Mouse (Mus musculus) A20 (cell line): Measurements from ENCODE around the gene Ngly1.
"Not testable (repeated sequence)": the region's sequence is repeated elsewhere in the genome, so short reads cannot be mapped to it uniquely, and the experiment has no call there.

Source experiments
- DNase-seq: peaks from one replicate; pipeline ENCODE4 v3.0.0-alpha.2; 2011; ENCODE audit warnings: low read depth, low spot score

Ngly1 gene

DNA sequence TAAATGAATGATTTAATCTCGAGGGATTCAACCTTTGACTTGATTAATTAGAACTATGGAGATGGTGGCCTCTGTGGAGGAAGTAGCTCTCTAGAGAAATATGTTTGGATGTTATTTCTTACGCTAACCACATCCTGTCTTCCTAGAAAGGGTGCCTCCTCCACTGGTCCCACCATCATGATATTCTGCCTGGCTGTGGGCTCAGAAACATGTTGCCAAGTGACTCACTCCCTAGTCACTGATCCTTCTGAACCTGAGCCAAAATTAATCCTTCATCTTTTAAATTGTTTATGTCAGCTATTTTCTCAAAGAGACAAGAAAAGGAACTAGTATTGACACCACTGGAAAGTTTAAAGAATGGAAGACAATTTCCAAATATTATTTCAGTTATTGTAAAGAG is 7.1 kb downstream of the Ngly1 start:
- no peak for DNase-seq

DNA sequence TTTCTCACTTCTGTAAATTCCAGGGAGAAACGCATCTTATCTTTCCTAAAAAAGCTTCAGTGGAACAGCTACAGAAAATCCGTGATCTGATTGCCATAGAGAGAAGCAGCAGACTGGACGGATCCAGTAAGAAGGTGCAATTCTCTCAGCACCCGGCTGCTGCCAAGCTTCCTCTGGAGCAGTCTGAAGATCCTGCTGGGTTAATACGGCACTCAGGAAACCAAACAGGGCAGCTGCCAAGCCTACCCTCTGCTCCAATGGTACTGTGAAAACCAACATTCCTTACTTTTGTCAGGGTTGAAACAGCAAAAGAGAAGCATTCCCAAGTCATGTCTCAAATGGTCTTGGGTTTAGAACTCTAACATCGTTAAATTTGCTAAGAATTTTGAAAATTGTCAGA is 11.5 kb downstream of the Ngly1 start:
- no peak for DNase-seq

DNA sequence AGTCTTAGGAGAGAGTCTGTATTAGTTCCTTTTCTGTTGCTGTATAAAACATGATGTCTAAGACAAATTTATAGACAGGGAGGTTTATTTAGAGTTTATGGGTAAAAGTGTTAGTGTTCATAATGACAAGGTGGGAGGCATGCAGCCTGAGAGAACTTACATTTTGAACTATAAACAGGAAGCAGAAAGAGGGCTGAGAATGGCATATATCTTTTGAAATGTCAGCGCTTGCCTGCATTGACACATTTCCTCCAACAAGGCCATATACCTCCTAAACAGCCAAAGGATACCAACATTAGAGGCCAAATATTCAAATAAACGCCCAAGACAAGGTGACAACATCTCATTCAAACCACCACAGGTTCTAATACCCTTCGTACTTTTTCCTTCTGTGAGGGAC is 12.8 kb downstream of the Ngly1 start:
- no peak for DNase-seq

DNA sequence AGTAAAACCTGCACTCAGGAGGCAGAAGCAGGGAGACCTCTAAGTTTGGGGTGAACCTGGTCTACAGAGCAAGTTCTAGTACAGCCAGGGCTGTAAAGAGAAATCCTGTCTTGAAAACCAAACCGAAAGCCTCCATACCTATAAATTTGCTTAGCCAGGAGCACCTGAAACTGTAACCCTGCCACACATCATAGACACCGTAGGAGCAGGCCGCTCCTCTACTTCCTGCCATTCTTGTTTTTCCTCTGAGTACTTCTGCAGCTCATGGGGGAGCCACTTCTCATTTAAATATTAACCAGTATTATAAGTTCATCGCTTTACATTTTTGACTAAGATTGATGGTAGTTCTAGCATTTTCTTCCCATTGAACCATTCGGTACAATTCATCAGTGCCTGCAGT is 17.9 kb downstream of the Ngly1 start:
- no peak for DNase-seq

DNA sequence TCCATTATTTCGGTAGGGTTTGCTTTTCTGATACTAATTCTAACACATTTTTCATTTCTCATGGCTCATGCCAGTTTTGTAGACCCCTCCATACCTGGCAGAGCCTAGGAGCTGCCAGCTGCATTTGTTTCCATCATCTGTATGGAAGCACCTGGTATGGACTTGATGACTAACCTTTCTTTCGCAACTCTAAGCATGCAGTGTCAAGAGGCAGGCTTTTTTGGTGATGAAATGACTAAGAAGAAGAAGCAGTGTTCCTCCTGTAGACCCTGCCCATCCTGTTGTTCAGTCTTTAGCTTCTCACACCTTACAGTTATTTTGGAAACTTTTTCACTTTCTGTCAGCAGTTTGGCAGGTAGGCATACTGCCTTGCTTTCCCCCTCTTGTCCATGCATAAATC is 20.7 kb downstream of the Ngly1 start:
- no peak for DNase-seq

DNA sequence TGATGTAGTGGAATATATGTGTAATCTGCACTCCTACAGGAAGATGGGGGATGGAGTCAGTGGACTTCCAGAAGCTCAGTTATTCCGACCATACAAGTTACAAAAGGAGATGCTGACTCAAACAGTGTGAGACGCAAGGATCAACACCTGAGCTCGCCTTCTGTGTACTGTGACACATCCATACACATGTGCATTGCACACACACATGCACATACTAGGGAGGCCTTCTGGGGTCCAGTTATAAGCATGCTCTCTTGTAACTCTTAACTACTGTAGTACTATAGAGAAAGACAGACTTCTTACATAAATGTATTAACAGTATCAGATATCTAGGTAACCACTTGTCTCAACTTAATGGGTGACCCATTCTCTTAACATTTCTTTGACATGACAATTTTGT is 24.6 kb downstream of the Ngly1 start:
- no peak for DNase-seq

DNA sequence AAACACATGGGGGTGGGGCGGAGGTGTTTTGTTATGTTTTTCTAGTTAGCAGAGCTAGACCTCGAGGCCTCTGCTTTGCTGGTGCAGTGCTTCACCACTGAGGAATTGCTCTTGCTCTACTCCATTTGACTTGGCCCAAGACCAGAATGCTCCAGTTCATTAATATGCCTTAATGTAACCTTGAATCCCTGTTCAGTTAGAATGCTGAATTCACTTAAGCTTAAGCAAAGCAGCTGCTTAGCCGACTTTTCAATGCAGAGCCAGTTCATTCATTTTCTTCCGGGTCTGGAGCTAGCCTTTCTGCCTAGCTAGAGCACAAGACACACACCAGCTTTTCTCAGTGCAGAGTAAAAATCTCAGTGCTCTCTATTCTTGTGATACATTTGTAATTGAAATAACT is 30.1 kb downstream of the Ngly1 start:
- no peak for DNase-seq

DNA sequence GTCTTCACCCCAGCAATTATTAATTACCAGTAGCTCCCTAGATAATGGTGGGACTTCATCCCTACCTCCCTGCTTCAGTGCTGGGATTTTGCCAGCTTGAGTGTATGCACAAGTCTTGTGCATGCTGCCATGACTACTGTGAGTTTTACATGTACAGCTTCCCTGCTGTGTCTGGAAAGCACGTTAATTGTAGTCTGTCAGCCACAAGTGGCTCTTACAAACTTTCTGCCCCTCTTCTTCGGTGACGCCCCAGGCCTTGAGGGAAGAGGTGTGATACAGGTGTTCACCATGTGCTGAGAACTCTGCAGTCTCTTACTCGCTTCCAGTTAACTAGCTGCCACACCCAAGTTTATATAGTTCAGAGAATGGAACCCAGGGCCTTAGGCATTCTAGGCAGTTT is 34.9 kb downstream of the Ngly1 start:
- no peak for DNase-seq

DNA sequence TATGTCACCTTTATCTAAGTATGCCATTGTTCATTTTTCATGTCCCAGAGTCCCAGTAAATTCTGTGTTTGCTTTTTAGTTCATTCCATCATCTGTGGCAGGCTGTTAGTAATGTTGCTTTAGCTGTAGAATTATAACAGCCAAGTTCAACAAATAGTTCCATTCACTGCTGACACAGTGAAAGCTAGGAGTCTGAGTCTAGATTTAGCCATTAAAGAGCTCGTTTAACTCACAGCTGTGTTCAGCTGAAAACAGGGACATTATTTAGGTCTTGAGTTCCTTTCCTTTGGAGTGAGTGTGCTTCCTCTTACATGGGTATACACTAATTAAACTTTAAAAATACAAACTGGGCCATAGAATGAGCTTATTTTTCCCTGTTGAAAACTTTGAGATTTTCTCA is 43.3 kb downstream of the Ngly1 start:
- no peak for DNase-seq

DNA sequence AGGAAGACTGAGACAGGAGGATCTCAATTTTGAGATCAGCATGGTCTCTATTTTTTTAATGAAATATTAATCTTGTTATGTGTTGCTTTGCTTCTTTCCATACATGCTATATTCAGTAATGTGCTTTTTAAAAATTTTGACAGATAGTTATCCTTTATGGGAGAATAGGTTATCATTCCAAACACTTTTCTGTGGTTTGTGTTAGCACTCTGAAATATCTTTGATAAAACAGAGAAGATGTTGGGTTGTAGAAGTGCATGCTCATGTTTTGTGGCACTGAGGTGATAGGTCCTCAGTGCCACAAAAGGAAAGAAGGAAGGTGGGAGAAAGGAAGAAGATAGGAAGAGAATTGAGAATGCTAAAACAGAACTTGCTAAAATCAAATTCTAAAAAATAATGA is 43.9 kb downstream of the Ngly1 start:
- DNase-seq, result no peak

DNA sequence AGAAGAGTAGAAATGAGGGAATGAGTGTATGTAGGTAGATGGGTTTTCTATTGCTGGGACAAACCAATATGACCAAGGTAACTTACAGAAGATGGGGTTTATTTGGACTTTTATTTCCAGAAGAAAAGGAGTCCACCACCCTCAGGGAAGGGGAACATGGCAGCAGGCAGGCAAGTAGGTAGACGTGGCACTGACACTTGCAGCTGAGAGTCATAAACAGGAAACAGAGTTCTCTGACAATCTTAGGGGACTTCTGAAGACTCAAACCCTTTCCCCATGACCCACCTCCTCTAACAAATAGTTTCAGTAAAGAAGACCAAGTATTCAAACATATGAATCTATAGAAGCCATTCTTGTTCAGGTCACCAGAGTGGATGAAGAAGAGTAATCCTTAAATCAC is 44.8 kb downstream of the Ngly1 start:
- no peak for DNase-seq

DNA sequence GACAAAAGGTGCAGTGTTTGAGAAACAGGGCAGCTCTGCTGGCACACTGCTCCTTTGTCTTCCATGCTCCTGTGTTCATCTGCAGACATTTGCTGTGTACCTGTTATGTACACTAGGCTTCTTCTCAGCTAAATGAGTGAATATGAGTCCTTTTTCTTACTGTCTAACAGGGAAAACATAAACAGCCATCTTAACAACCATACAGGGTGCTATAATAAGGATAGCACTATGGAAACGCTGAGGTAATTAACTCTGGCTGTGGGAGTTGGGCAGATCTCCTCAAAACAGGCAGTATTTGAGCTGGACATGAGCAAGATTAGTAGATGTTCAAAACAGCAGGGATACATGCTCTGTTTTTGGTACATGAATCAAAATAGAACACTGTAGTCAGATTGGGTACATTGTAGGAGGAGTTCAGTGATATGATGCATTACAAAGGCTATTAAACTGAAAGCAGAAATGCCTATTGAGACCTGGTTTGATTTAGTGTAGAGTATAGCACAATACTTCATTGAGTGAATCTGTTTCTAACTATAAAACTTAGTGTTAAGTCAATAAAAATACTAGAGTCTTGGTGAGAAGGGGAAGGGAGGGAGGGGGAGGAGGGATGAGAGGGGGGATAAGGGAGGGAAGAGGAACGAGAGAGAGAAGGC is 47.9 kb downstream of the Ngly1 start:
- DNase-seq, result no peak

DNA sequence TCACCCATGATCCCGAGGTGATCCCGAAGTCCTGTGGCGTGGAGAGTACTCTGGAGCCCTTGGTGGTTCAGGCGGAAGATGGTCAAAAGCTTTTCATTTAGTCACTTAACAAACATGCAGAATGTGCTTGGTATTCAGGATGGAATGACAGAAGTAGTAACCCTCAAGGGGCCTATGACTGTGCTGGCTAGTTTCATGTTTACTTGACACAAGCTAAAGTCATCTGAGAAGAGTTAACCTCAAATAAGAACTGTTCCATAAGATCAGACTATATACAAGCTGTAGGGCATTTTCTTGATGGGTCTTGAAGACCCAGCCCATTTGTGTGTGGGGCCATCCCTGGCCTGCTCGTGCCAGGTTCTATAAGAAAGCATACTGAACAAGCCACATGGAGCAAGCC is 52.7 kb downstream of the Ngly1 start:
- peak; percentile 41 for DNase-seq

DNA sequence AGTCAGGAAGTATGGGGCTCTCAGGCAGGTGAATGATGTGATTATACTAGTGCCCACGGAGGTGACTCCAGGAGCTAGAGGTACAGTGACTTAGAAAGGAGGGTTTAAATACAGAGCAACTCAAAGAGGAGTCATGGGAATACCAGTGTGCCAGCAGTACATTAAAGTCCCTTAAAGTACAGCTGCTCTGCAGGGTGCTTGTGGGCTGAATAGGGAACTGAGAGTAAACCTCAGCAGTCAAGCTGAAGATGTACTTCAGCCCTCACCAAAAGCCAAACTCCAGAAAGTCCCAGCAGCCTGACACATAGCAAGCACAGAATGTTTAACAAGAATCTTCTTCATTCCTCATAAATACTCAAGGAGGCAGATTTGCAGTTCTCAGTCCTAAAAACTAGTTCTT is 53.6 kb downstream of the Ngly1 start:
- peak; percentile 83 for DNase-seq

DNA sequence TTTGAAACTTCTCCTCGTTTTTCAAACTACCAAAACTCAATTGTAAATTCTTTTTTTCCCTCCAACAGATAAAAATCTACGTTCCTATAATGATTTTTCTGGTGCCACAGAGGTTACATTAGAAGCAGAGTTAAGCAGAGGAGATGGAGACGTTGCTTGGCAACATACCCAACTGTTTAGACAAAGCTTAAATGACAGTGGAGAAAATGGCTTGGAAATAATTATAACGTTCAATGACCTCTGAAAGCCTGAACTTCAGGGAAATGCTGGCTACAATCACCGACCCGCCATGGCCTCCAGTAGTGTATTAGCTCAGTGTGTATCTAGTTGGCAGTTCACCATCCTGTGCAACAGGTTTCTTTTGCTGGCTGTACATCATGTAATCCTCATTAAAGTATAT is 61.7 kb downstream of the Ngly1 start:
- no peak for DNase-seq

DNA sequence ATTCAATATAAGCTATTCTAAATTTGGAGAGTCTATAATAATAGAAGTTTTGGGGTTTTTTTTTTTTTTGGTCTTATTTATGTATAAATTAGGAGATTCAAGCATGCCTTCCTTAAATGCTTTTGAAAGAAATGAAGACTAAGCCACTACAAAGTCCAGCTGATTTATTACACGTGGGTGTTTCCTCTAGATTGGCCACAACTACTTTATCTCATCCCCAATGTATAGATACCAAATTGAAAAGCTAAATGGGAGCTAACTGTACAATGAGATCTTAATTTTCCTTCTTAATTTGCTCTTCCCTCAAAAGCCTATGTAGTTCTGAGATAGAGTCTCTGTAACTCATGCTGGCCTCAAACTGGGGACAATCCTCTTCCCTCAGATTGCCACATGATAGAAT is 63.5 kb downstream of the Ngly1 start:
- DNase-seq, result no peak

DNA sequence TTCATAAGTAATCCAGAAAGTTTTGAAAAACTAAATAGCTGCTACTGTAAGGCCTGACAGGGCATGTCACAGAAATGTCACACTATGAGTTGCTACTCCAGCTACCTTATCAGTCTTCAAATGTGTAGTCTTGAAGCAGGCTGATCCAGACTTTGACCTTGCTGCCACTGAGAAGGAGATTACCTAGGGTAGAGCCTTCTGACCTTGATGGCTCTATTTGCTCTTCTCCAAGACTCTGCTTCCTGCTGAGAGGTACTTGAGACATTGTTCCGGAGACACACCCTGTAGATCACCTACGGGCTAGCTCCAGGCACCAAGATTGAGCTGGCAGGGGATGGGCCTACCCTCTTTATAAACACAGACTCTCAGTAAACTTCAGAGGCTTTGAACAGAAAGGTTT is 64.0 kb downstream of the Ngly1 start:
- not testable (repeated sequence) for DNase-seq

DNA sequence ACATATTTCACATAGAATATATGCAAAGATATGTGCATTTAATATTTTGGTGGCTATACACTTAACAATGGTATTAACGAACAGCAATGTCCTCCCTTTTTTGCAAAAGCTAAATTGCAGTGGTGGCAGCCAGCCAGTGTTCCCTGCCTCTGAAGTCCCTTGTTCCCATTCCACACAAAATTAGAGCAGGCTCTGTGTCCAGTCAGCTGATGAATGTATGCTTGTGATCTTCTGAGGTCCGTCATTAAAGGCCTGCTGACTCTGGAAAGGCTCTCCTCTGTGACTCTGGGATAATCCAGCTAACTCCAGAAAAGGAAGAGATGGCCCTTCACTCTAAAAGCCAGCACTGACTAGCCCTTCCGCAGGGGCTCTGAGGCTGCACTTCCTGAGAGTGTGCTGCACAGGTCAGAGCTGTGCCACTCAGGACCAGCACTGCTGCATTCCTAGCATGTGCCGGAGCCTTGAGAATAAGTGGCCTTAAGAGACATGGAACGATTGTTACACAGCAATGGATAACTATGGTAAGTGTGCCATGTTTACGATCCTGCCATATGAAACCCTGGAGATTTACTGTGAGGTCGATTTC is 64.9 kb downstream of the Ngly1 start:
- no peak for DNase-seq

DNA sequence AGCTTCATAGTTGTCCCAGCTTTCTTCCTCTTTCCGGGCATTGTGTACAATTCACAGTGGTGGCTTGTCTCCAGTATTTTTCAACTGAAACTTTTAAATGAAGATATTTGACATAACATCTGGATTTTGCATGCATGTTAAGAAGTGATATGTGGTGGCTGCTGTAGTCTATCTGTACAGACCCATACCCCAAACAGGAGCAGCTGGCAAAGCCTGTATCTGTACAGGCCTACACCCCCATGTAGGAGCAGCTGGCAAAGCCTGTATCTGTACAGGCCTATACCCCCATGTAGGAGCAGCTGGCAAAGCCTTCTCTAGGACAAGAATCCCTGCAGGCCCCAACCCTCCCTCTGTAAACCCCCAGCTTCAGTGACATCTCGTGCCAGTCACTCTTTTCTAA is 65.8 kb downstream of the Ngly1 start:
- no peak for DNase-seq

DNA sequence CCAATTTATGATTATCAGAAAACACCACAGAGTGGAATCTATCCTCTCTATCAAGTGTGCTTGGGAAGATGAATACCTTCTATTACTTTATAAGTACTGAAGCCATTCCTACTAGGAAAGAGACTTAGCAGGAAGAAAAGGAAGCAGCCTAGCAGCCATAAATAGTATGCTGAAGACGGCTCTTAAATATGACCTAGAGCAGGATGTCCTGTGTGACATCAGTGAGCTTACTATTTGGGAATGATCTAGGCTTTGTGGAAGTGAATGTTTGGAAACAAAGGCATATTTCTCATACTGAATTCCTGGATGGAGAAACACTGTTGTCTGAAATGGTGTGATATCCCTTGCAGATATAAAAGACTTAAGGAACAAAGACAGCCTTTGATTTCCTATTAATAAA is 67.6 kb downstream of the Ngly1 start:
- no peak for DNase-seq

DNA sequence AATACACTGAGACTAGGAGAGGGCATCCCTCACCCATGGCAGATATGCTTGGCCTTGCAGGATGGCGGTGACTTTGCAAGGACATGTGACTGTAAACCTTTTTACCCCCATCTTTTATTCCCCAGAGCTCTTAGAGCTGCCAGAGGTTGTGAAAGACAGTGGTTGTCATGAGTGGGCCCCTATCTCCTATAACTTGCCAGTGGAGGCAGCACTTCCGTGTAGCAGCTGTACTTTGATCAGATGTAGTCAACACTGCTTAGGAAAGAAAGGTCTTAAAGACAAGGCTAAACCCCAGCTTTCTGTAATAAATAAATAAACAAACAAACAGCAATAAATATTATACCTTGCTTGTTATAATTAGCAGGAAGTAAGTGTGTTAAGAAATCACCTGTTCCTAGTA is 70.7 kb downstream of the Ngly1 start:
- DNase-seq, result no peak

DNA sequence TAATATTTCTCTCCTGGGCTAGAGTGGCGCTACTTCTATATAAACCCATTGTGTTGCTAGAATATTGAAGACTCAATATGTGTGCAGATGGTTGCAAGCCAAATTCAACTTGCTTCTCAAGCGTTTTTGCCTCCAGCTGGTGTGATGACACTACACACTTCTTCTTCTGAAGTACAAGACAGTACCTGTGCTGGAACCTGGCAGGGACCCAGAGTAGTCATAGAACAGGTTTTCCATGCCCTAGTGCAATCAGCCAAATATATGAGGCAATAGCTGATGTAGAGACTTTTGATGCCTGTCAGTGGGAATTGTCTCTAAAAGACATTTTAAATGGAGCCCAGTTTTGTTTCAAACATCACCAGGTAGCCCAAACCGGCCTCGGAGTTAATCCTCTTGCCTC is 75.3 kb downstream of the Ngly1 start:
- DNase-seq, result no peak

DNA sequence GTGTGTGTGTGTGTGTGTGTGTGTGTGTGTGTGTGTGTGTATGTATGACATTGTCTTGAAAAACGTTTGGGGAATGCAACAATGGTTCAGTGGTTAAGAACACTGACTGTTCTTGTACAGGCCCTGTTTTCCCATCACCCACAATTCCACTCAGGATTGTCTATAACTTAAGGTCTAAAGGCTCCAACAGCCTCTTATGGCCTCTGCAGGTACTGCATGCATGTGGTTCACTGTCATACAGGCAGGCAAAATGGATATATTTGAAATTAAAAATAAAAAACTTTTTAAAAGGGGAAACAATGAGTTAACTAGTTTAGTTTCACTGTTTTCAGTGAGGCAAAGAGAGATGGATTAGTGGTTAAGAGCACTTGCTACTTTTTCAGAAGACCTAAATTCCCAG is 76.1 kb downstream of the Ngly1 start:
- DNase-seq, result no peak

DNA sequence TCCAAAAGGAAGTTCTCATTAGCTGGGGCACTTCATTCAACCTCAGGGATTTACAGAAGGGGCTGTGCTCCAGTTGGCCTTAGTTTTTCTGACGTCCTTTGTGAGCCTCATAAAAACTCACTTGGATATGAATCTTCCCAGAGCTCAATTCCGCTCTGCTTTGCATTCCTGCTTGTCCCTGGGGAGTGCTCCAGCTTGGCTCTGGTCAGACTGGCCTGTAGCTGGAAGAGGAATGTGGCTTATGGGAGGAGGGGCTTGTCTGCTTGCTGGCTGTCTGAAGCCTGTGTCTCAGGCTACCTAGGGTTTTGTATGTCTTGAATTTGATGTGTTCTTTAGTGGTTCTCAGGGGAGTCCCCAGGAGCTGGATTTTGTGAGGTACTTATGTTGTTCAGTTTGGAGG is 79.5 kb downstream of the Ngly1 start:
- no peak for DNase-seq
